Mouse (Mus musculus) liver, postnatal 0 days (tissue): ENCODE results near the gene Inava.

Source experiments
- CTCF ChIP-seq: sonication (generic); IDR thresholded peaks from 2 replicates; pipeline ENCODE4 v1.5.1; 2016; ENCODE audit warnings: antibody characterized with exemption, low read depth
- EP300 ChIP-seq: IDR thresholded peaks from 2 replicates; pipeline ENCODE4 v1.6.1; 2016; ENCODE audit warnings: antibody characterized with exemption, low read depth, mild to moderate bottlenecking

- TF ChIP-seq CTCF (no peak), EP300 (no peak)
These were observed 13.3 kb upstream of the Inava start for GRCm38 (mm10) chr1:136247393-136247792.
